Mouse (Mus musculus): ENCODE measurements around the gene Stk40. TPM values are rescaled to one million over a fixed set of nuclear protein-coding genes. Genes with fewer than 3 reads are reported as not detected.
A peak's percentile ranks its signal among the peaks of the same experiment; 100 is the strongest.

Gene Stk40
- 18.5 and 23.2 TPM in 2 replicates for polyA plus RNA-seq (2014; fragmentation: Nextera tagmentation; extraction: Ambion mirVana)

- peak; percentile 92 for ATAC-seq (replicated peaks; ENCODE audit: insufficient number of reproducible peaks, low FRiP score, low TSS enrichment)
- Histone ChIP-seq H3K36me3 (ENCODE audit: control insufficient read depth, insufficient read depth, low read length) (no peaks in the 10 kb centered on the region; the same call in 1 of the 2 replicates), H3K4me3 (ENCODE audit: low read depth, low read length) (peak within 1 kb of the TSS; percentile 97), H3K9me3 (replicated peaks; ENCODE audit: control insufficient read depth, low read length) (no peaks in the 10 kb centered on the region), H3K4me1 (ENCODE audit: control insufficient read depth, insufficient read depth, low read length) (peaks cover 63% of the 10 kb centered on the region), H3K4me2 (peak within 1 kb of the TSS; percentile 99), H3K27ac (ENCODE audit: low read depth, low read length) (peak within 1 kb of the TSS; percentile 97), H3K9ac (ENCODE audit: low read depth, low read length) (peak within 1 kb of the TSS; percentile 88), H3K27me3 (ENCODE audit: control insufficient read depth, insufficient read depth, low read length) (no peaks in the 10 kb centered on the region)
- WGBS (ENCODE audit: insufficient replicate concordance), result under 1% methylated on average over 34 of the region's 34 CpGs
These were observed at the start of gene Stk40 for GRCm38 (mm10) chr4:126103590-126104068. TSS of gene Stk40 (plus strand) at chr4:126103957.

- peak overlapping the region; percentile 75 for H3K9ac ChIP-seq (ENCODE audit: low read depth, low read length)
- peak overlapping the region; percentile 64 for H3K27ac ChIP-seq (ENCODE audit: low read depth, low read length)
- no peak for ATAC-seq (replicated peaks; ENCODE audit: insufficient number of reproducible peaks, low FRiP score, low TSS enrichment)
- H3K4me1 ChIP-seq (ENCODE audit: control insufficient read depth, insufficient read depth, low read length), result peaks cover 6% of the 10 kb centered on the region
- peaks cover 7% of the 10 kb centered on the region for H3K36me3 ChIP-seq (ENCODE audit: control insufficient read depth, insufficient read depth, low read length)
- H3K27me3 ChIP-seq (ENCODE audit: control insufficient read depth, insufficient read depth, low read length), result no peaks in the 10 kb centered on the region
- peak overlapping the region; percentile 73 for H3K4me3 ChIP-seq (ENCODE audit: low read depth, low read length)
- no peaks in the 10 kb centered on the region for H3K9me3 ChIP-seq (replicated peaks; ENCODE audit: control insufficient read depth, low read length)
- peak overlapping the region; percentile 76 for H3K4me2 ChIP-seq
- WGBS (ENCODE audit: insufficient replicate concordance), result 12% methylated on average over 19 of the region's 19 CpGs
These were observed 46.3 kb upstream of the Stk40 start for GRCm38 (mm10) chr4:126057207-126058133.

- under 1% methylated on average over 57 of the region's 57 CpGs for WGBS (ENCODE audit: insufficient replicate concordance)
- Histone ChIP-seq H3K27ac (ENCODE audit: low read depth, low read length) (peak within 1 kb of the TSS; percentile 64), H3K36me3 (ENCODE audit: control insufficient read depth, insufficient read depth, low read length) (peaks cover 7% of the 10 kb centered on the region), H3K4me2 (peak within 1 kb of the TSS; percentile 76), H3K4me3 (ENCODE audit: low read depth, low read length) (peak within 1 kb of the TSS; percentile 73), H3K9me3 (replicated peaks; ENCODE audit: control insufficient read depth, low read length) (no peaks in the 10 kb centered on the region), H3K9ac (ENCODE audit: low read depth, low read length) (peak within 1 kb of the TSS; percentile 75), H3K4me1 (ENCODE audit: control insufficient read depth, insufficient read depth, low read length) (peaks cover 6% of the 10 kb centered on the region), H3K27me3 (ENCODE audit: control insufficient read depth, insufficient read depth, low read length) (no peaks in the 10 kb centered on the region)
- peak; percentile 93 for ATAC-seq (replicated peaks; ENCODE audit: insufficient number of reproducible peaks, low FRiP score, low TSS enrichment)
These were observed 45.4 kb upstream of the Stk40 start, which contains the start of gene Oscp1 for GRCm38 (mm10) chr4:126058134-126058996. TSS of gene Oscp1 (plus strand) at chr4:126058565.

GRCm38 (mm10) chr4:126058997-126059362 is 44.8 kb upstream of the Stk40 start:
- H3K36me3 ChIP-seq (ENCODE audit: control insufficient read depth, insufficient read depth, low read length), result peaks cover 7% of the 10 kb centered on the region
- WGBS (ENCODE audit: insufficient replicate concordance), result 37% methylated on average over 9 of the region's 9 CpGs
- no peaks in the 10 kb centered on the region for H3K27me3 ChIP-seq (ENCODE audit: control insufficient read depth, insufficient read depth, low read length)
- no peak overlapping the region for H3K27ac ChIP-seq (ENCODE audit: low read depth, low read length)
- ATAC-seq (replicated peaks; ENCODE audit: insufficient number of reproducible peaks, low FRiP score, low TSS enrichment), result no peak
- peak overlapping the region; percentile 68 for H3K9ac ChIP-seq (ENCODE audit: low read depth, low read length)
- H3K4me2 ChIP-seq, result peak overlapping the region; percentile 76
- H3K9me3 ChIP-seq (replicated peaks; ENCODE audit: control insufficient read depth, low read length), result no peaks in the 10 kb centered on the region
- peak overlapping the region; percentile 73 for H3K4me3 ChIP-seq (ENCODE audit: low read depth, low read length)
- H3K4me1 ChIP-seq (ENCODE audit: control insufficient read depth, insufficient read depth, low read length), result peaks cover 6% of the 10 kb centered on the region

- H3K9ac ChIP-seq (ENCODE audit: low read depth, low read length), result no peak overlapping the region
- WGBS (ENCODE audit: insufficient replicate concordance), result 30% methylated on average over 1 of the region's 1 CpGs
- H3K9me3 ChIP-seq (replicated peaks; ENCODE audit: control insufficient read depth, low read length), result no peaks in the 10 kb centered on the region
- ATAC-seq (replicated peaks; ENCODE audit: insufficient number of reproducible peaks, low FRiP score, low TSS enrichment), result no peak
- H3K4me3 ChIP-seq (ENCODE audit: low read depth, low read length), result no peak overlapping the region
- no peak overlapping the region for H3K4me2 ChIP-seq
- no peaks in the 10 kb centered on the region for H3K36me3 ChIP-seq (ENCODE audit: control insufficient read depth, insufficient read depth, low read length)
- H3K27ac ChIP-seq (ENCODE audit: low read depth, low read length), result no peak overlapping the region
- H3K4me1 ChIP-seq (ENCODE audit: control insufficient read depth, insufficient read depth, low read length), result no peaks in the 10 kb centered on the region; the same call in 1 of the 2 replicates
- H3K27me3 ChIP-seq (ENCODE audit: control insufficient read depth, insufficient read depth, low read length), result no peaks in the 10 kb centered on the region
These were observed 40.9 kb upstream of the Stk40 start for GRCm38 (mm10) chr4:126062856-126063255.

GRCm38 (mm10) chr4:126065241-126065640 is 38.5 kb upstream of the Stk40 start:
- H3K4me2 ChIP-seq, result no peak overlapping the region
- no peak overlapping the region for H3K4me3 ChIP-seq (ENCODE audit: low read depth, low read length)
- H3K4me1 ChIP-seq (ENCODE audit: control insufficient read depth, insufficient read depth, low read length), result no peaks in the 10 kb centered on the region
- H3K36me3 ChIP-seq (ENCODE audit: control insufficient read depth, insufficient read depth, low read length), result no peaks in the 10 kb centered on the region
- H3K9ac ChIP-seq (ENCODE audit: low read depth, low read length), result no peak overlapping the region
- no peak for ATAC-seq (replicated peaks; ENCODE audit: insufficient number of reproducible peaks, low FRiP score, low TSS enrichment)
- H3K27me3 ChIP-seq (ENCODE audit: control insufficient read depth, insufficient read depth, low read length), result no peaks in the 10 kb centered on the region
- H3K27ac ChIP-seq (ENCODE audit: low read depth, low read length), result no peak overlapping the region
- H3K9me3 ChIP-seq (replicated peaks; ENCODE audit: control insufficient read depth, low read length), result no peaks in the 10 kb centered on the region
- WGBS (ENCODE audit: insufficient replicate concordance), result 82% methylated on average over 7 of the region's 7 CpGs

- Histone ChIP-seq H3K36me3 (ENCODE audit: control insufficient read depth, insufficient read depth, low read length) (no peaks in the 10 kb centered on the region), H3K27me3 (ENCODE audit: control insufficient read depth, insufficient read depth, low read length) (no peaks in the 10 kb centered on the region), H3K4me2 (no peak overlapping the region), H3K9me3 (replicated peaks; ENCODE audit: control insufficient read depth, low read length) (no peaks in the 10 kb centered on the region), H3K4me1 (ENCODE audit: control insufficient read depth, insufficient read depth, low read length) (no peaks in the 10 kb centered on the region), H3K27ac (ENCODE audit: low read depth, low read length) (no peak overlapping the region), H3K4me3 (ENCODE audit: low read depth, low read length) (no peak overlapping the region), H3K9ac (ENCODE audit: low read depth, low read length) (no peak overlapping the region)
- 70% methylated on average over 15 of the region's 15 CpGs for WGBS (ENCODE audit: insufficient replicate concordance)
- no peak for ATAC-seq (replicated peaks; ENCODE audit: insufficient number of reproducible peaks, low FRiP score, low TSS enrichment)
These were observed 36.2 kb upstream of the Stk40 start for GRCm38 (mm10) chr4:126067401-126068077.

- no peak overlapping the region for H3K27ac ChIP-seq (ENCODE audit: low read depth, low read length)
- no peak overlapping the region for H3K4me2 ChIP-seq
- ATAC-seq (replicated peaks; ENCODE audit: insufficient number of reproducible peaks, low FRiP score, low TSS enrichment), result no peak
- H3K4me3 ChIP-seq (ENCODE audit: low read depth, low read length), result no peak overlapping the region
- H3K9me3 ChIP-seq (replicated peaks; ENCODE audit: control insufficient read depth, low read length), result no peaks in the 10 kb centered on the region
- H3K9ac ChIP-seq (ENCODE audit: low read depth, low read length), result no peak overlapping the region
- no peaks in the 10 kb centered on the region for H3K27me3 ChIP-seq (ENCODE audit: control insufficient read depth, insufficient read depth, low read length)
- WGBS (ENCODE audit: insufficient replicate concordance), result 75% methylated on average over 6 of the region's 6 CpGs
- no peaks in the 10 kb centered on the region for H3K4me1 ChIP-seq (ENCODE audit: control insufficient read depth, insufficient read depth, low read length)
- H3K36me3 ChIP-seq (ENCODE audit: control insufficient read depth, insufficient read depth, low read length), result no peaks in the 10 kb centered on the region
These were observed 34.9 kb upstream of the Stk40 start for GRCm38 (mm10) chr4:126068842-126069241.
